Mouse (Mus musculus) lung, adult 2 months (tissue): Measurements from ENCODE around the gene Fbxo3. TPM values are rescaled to one million over a fixed set of nuclear protein-coding genes. Genes with fewer than 3 reads are reported as not detected.
A peak's percentile ranks its signal among the peaks of the same experiment; 100 is the strongest.
"Not testable (repeated sequence)": the region's sequence is repeated elsewhere in the genome, so short reads cannot be mapped to it uniquely, and the experiment has no call there.

ENCODE experiments used
- DNase-seq: peaks from one replicate; pipeline ENCODE4 v3.0.0; 2022
- H3K4me1 ChIP-seq: fragments of 200-500 bp; 2 replicates; pipeline ENCODE4 v1.6.1; 2011; ENCODE audit warnings: low read length; ENCODE audit not compliant: control insufficient read depth, insufficient read depth
- H3K4me3 ChIP-seq: fragments of 200-500 bp; replicated peaks from 2 replicates; pipeline ENCODE3; 2011; ENCODE audit warnings: low read depth, mild to moderate bottlenecking, control low read depth, low read length; ENCODE audit errors: extremely low read depth
- CTCF ChIP-seq: fragments of 200-500 bp; IDR thresholded peaks from 2 replicates; pipeline ENCODE4 v1.5.1; 2011; ENCODE audit warnings: mild to moderate bottlenecking, low read length, control low read depth; ENCODE audit not compliant: insufficient read depth
- POLR2A ChIP-seq: fragments of 200-500 bp; IDR thresholded peaks from 2 replicates; pipeline ENCODE4 v1.6.1; 2011; ENCODE audit warnings: low read depth, mild to moderate bottlenecking, control low read depth, low read length, borderline replicate concordance; ENCODE audit errors: extremely low read depth
- WGBS: fragments of 180-500 bp; shearing (Covaris S2); methylation state at CpG from one replicate; pipeline ENCODE4 v1.1.7; 2018; 5-methylcytosine and 5-hydroxymethylcytosine counted together
- polyA plus RNA-seq: library from polyadenylated mRNA; depleted of rRNA; stranded (reverse); fragments of >200 nt; gene quantifications from 2 replicates; pipeline ENCODE4 v1.2.3, GENCODE M21; 2012; rRNA removed

Fbxo3 gene
- 11.4 and 19.3 TPM in 2 replicates for polyA plus RNA-seq

- peak; percentile 88; the same call in 1 of the 2 replicates for TF ChIP-seq POLR2A
- no peak for TF ChIP-seq CTCF
- peaks cover 6% of the 10 kb centered on the region; the same call in 1 of the 2 replicates for H3K4me1 ChIP-seq
- H3K4me3 ChIP-seq: peak within 1 kb of the TSS; percentile 71
- DNase-seq: peak; percentile 80
- WGBS: 2% methylated on average over 42 of the region's 44 CpGs
Observed at GRCm38 (mm10) chr2:104027458-104028138, at the start of gene Fbxo3. Gene Fbxo3 (plus strand): TSS chr2:104027721.

DNA sequence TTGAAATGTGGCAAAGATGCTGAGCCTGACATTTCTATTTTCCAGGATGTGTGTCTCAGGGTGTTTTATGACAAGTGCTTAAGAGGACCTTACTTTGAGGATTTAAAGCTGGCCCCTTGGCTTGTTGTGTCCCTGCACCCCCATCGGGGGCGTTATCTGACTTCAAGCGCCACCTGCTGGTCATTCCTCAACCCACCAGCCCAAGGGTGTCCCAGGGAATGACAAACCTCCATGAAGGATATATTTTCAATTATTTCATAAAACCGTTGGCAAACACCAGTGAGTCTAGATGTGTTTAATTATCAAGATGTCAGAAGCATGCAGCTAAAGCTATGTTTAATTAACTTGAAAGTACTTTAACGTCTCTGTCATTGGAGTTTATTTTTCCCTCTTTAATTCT, 45.3 kb upstream of the Fbxo3 start:
- H3K4me1 ChIP-seq: no peaks in the 10 kb centered on the region
- no peak overlapping the region for H3K4me3 ChIP-seq
- WGBS: 7% methylated on average over 5 of the region's 5 CpGs
- peak; percentile 71 for DNase-seq
- TF ChIP-seq CTCF (peak; percentile 88), POLR2A (no peak)

DNA sequence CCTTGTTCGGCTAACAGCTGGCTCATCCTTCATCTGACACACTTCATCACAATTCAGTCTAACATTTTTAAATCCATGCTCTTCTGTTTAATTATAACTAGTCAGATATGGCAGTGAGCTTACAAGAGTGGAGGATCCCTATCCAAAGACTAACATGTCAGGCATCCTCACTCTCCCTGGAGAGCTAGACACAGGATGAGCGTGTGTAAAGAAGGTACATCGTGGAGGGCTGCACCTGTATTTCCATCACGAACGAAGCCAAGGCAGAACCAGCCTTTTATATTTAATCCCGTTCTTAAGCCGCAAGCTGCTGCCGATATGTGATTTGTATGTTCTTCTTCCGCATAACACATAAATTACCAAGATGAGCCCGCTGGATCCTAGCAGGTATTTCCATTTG, 44.4 kb upstream of the Fbxo3 start:
- WGBS: 88% methylated on average over 10 of the region's 10 CpGs
- Histone ChIP-seq H3K4me1 (no peaks in the 10 kb centered on the region), H3K4me3 (no peak overlapping the region)
- TF ChIP-seq POLR2A: no peak
- TF ChIP-seq CTCF: no peak
- no peak for DNase-seq

DNA sequence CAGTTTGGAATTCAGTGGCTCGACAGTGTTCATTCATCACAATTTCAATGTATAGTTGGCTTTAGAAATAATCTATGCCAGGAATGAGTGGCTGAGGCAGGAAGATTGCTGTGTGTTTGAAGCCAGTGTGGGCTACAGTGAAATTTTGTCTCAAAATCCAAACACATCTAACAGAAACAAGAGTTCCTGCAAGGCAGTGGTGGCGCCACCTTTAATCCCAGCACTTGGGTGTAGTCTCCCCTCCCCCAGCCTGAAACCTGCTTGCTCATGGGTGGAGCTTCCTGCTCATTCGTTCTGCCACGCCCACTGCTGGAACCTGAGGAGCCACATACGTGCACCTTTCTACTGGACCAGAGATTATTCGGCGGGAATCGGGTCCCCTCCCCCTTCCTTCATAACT, 39.9 kb upstream of the Fbxo3 start:
- DNase-seq, H3K4me3 ChIP-seq, H3K4me1 ChIP-seq: not testable (repeated sequence)
- 64% methylated on average over 8 of the region's 8 CpGs for WGBS

DNA sequence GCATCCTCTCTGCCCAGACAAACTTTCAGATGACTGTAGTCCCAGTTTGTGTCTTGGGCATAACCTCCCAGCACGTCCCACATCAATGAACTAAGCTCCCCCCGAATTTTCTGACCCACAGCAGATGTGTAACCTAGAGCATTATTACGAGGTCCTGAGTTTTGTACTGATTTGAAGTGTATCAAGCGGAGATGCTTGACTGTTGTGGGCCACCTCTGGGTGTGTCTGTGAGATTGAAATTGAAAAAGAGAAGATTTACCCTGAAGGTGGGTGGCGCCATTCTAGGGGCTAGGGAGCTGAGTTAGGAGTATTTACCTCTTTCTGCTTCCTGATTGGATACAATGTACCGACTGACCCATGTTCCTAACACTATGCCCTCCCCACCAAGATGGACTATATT, 37.8 kb upstream of the Fbxo3 start:
- H3K4me3 ChIP-seq: no peak overlapping the region
- 85% methylated on average over 6 of the region's 6 CpGs for WGBS
- TF ChIP-seq CTCF (no peak), POLR2A (no peak)
- H3K4me1 ChIP-seq: no peaks in the 10 kb centered on the region
- no peak for DNase-seq

DNA sequence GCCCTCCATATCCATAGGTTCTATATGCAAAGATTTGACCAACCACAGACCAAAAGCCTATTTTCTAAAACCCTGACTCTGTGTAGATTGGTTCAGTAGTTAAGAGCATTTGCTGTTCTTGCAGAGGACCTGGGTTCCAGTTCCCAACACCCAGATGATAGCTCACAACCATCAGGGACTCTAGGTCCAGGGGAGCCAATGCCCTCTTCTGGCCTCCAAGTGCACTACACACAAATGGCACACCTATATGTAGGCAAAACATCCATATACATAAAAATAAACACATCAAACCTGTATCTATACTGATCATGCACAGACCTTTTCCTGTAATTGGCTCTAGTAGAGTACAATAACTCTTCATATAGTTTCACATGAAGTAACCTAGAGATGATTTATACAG, 36.2 kb upstream of the Fbxo3 start:
- DNase-seq: no peak
- TF ChIP-seq POLR2A (no peak), CTCF (0 out of 2 replicates have a peak, but pooled peaks have one; percentile 13)
- Histone ChIP-seq H3K4me3 (no peak overlapping the region), H3K4me1 (no peaks in the 10 kb centered on the region)

DNA sequence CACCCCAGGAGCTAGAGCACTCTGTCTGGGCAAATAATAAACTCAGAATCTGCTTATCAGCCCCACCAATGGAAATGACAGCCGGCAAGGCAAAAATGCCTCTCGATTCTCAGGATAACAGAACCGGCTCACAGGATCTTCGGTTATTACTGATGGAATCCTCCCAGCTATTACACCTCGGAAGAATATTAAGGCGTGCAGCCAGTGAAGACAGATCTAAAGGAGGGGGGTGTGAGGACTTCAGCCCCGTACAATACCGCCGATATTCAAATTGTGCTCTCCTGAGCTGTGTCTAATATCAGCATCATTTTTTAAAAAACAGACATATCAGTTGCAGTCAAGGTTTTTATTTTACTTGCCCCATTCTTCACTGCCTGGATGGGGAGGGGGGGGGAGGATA, 35.4 kb upstream of the Fbxo3 start:
- Histone ChIP-seq H3K4me1 (no peaks in the 10 kb centered on the region), H3K4me3 (no peak overlapping the region)
- TF ChIP-seq POLR2A: no peak
- no peak for TF ChIP-seq CTCF
- DNase-seq: no peak
- 72% methylated on average over 9 of the region's 9 CpGs for WGBS

GRCm38 (mm10) chr2:103992618-103993332, 34.7 kb upstream of the Fbxo3 start:
- no peak for TF ChIP-seq CTCF
- no peak for TF ChIP-seq POLR2A
- no peak for DNase-seq
- 49% methylated on average over 17 of the region's 17 CpGs for WGBS

DNA sequence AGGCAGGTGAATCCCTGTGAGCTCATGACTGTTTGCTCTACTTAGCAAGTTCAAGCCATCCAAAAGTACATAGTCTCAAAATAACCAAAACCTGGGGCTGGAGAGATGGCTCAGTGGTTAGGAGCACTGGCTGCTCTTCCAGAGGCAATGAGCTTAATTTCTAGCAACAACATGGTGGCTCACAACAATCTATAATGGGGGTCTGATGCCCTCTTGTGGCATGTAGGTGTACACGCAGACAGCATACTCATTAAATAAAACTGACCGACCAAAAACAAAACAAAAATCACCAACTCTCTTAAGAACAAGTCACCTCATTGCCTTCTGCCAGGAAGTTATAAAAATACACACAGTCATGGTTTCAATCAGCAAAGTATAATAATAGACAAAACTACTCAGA, 26.4 kb upstream of the Fbxo3 start:
- Histone ChIP-seq H3K4me1 (no peaks in the 10 kb centered on the region), H3K4me3 (no peak overlapping the region)
- 25% methylated on average over 2 of the region's 2 CpGs for WGBS
- no peak for DNase-seq
- no peak for TF ChIP-seq CTCF
- no peak for TF ChIP-seq POLR2A

More at GRCm38 (mm10) chr2:103992618-103993332, 34.7 kb upstream of the Fbxo3 start:
- H3K4me3 ChIP-seq: no peak overlapping the region
- no peaks in the 10 kb centered on the region for H3K4me1 ChIP-seq

DNA sequence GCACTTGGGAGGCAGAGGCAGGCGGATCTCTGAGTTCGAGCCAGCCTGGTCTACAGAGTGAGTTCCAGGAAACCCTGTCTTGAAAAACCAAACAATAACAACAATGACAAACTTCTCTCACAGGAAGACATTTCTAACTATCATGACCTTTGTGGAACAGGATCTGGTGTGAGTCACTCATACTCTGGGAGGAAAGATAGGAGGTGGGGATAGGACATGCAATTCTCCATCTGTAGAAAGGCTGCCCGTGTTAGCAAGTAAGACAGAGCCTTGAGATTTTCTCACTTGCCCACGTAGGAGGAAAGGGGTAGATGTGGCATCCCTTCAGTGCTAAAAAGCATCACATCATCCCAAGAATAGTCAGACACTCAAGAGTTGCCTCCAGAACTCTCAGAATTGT, 25.7 kb upstream of the Fbxo3 start:
- TF ChIP-seq POLR2A: no peak
- TF ChIP-seq CTCF: no peak
- Histone ChIP-seq H3K4me1 (no peaks in the 10 kb centered on the region), H3K4me3 (no peak overlapping the region)
- DNase-seq: no peak
- 56% methylated on average over 4 of the region's 4 CpGs for WGBS
